Mouse (Mus musculus): ENCODE measurements at regions not wholly inside any gene's neighbourhood (a gene's known extent, or its start where the extent isn't known, plus 50 kb on each side); places are given as distances from the start of the nearest gene placed in this dataset.

- no peak overlapping the region; the same call in 1 of the 2 replicates for H3K27ac ChIP-seq (replicated peaks; ENCODE audit: low read depth, low read length)
- H3K9me3 ChIP-seq (ENCODE audit: control insufficient read depth, low read length): no peaks in the 10 kb centered on the region
- H3K36me3 ChIP-seq (ENCODE audit: control insufficient read depth, insufficient read depth, low read length): no peaks in the 10 kb centered on the region
- no peaks in the 10 kb centered on the region for H3K27me3 ChIP-seq (ENCODE audit: control insufficient read depth, insufficient read depth, low read length)
- H3K4me3 ChIP-seq (replicated peaks; ENCODE audit: low read depth, low read length): peak overlapping the region; percentile 17; the same call in 1 of the 2 replicates
- WGBS: 6% methylated on average over 8 of the region's 8 CpGs
- ATAC-seq (ENCODE audit: low FRiP score, low TSS enrichment) (peak; percentile 83), DNase-seq (peak; percentile 68)
- 0 out of 2 replicates have a peak overlapping the region, but pooled peaks have one; percentile 20 for H3K9ac ChIP-seq (replicated peaks; ENCODE audit: low read length)
- peak overlapping the region; percentile 46 for H3K4me2 ChIP-seq (ENCODE audit: low read length)
- H3K4me1 ChIP-seq (ENCODE audit: control insufficient read depth, insufficient read depth, low read length): peaks cover 10% of the 10 kb centered on the region; the same call in 1 of the 2 replicates
These were observed 137.8 kb upstream of the Hey2 start for GRCm38 (mm10) chr10:30980279-30980968.

- no peaks in the 10 kb centered on the region for H3K36me3 ChIP-seq (ENCODE audit: control insufficient read depth, insufficient read depth, low read length)
- peak; percentile 40 for DNase-seq
- no peak overlapping the region for H3K27ac ChIP-seq (replicated peaks; ENCODE audit: low read depth, low read length)
- no peaks in the 10 kb centered on the region for H3K27me3 ChIP-seq (ENCODE audit: control insufficient read depth, insufficient read depth, low read length)
- H3K4me1 ChIP-seq (ENCODE audit: control insufficient read depth, insufficient read depth, low read length): peaks cover 10% of the 10 kb centered on the region; the same call in 1 of the 2 replicates
- WGBS: 23% methylated on average over 3 of the region's 3 CpGs
- H3K4me2 ChIP-seq (ENCODE audit: low read length): peak overlapping the region; percentile 46
- H3K4me3 ChIP-seq (replicated peaks; ENCODE audit: low read depth, low read length): peak overlapping the region; percentile 17; the same call in 1 of the 2 replicates
- ATAC-seq (ENCODE audit: low FRiP score, low TSS enrichment): no peak
- H3K9me3 ChIP-seq (ENCODE audit: control insufficient read depth, low read length): no peaks in the 10 kb centered on the region
- 0 out of 2 replicates have a peak overlapping the region, but pooled peaks have one; percentile 20 for H3K9ac ChIP-seq (replicated peaks; ENCODE audit: low read length)
These were observed 137.2 kb upstream of the Hey2 start for GRCm38 (mm10) chr10:30979766-30980165.

- Histone ChIP-seq H3K4me1 (ENCODE audit: control insufficient read depth, insufficient read depth, low read length) (no peaks in the 10 kb centered on the region), H3K9me3 (ENCODE audit: control insufficient read depth, low read length) (no peaks in the 10 kb centered on the region), H3K4me3 (replicated peaks; ENCODE audit: low read depth, low read length) (no peak overlapping the region), H3K27me3 (ENCODE audit: control insufficient read depth, insufficient read depth, low read length) (no peaks in the 10 kb centered on the region), H3K36me3 (ENCODE audit: control insufficient read depth, insufficient read depth, low read length) (no peaks in the 10 kb centered on the region), H3K4me2 (ENCODE audit: low read length) (no peak overlapping the region), H3K9ac (replicated peaks; ENCODE audit: low read length) (no peak overlapping the region), H3K27ac (replicated peaks; ENCODE audit: low read depth, low read length) (no peak overlapping the region)
- DNase-seq: no peak
- no peak for ATAC-seq (ENCODE audit: low FRiP score, low TSS enrichment)
- 98% methylated on average over 1 of the region's 1 CpGs for WGBS
These were observed 123.6 kb upstream of the Hey2 start for GRCm38 (mm10) chr10:30966176-30966575.

- H3K4me1 ChIP-seq (ENCODE audit: control insufficient read depth, insufficient read depth, low read length): no peaks in the 10 kb centered on the region
- no peaks in the 10 kb centered on the region for H3K27me3 ChIP-seq (ENCODE audit: control insufficient read depth, insufficient read depth, low read length)
- no peak overlapping the region for H3K4me3 ChIP-seq (replicated peaks; ENCODE audit: low read depth, low read length)
- DNase-seq: no peak
- H3K36me3 ChIP-seq (ENCODE audit: control insufficient read depth, insufficient read depth, low read length): no peaks in the 10 kb centered on the region
- no peak overlapping the region for H3K27ac ChIP-seq (replicated peaks; ENCODE audit: low read depth, low read length)
- no peak for ATAC-seq (ENCODE audit: low FRiP score, low TSS enrichment)
- no peak overlapping the region for H3K4me2 ChIP-seq (ENCODE audit: low read length)
- no peak overlapping the region for H3K9ac ChIP-seq (replicated peaks; ENCODE audit: low read length)
- WGBS: 82% methylated on average over 3 of the region's 3 CpGs
- H3K9me3 ChIP-seq (ENCODE audit: control insufficient read depth, low read length): no peaks in the 10 kb centered on the region
These were observed 111.2 kb upstream of the Hey2 start for GRCm38 (mm10) chr10:30953825-30954224.

GRCm38 (mm10) chr10:30952410-30952809 is 109.8 kb upstream of the Hey2 start:
- no peaks in the 10 kb centered on the region for H3K4me1 ChIP-seq (ENCODE audit: control insufficient read depth, insufficient read depth, low read length)
- ATAC-seq (ENCODE audit: low FRiP score, low TSS enrichment): no peak
- H3K9me3 ChIP-seq (ENCODE audit: control insufficient read depth, low read length): no peaks in the 10 kb centered on the region
- H3K27ac ChIP-seq (replicated peaks; ENCODE audit: low read depth, low read length): no peak overlapping the region
- no peak overlapping the region for H3K9ac ChIP-seq (replicated peaks; ENCODE audit: low read length)
- WGBS: 68% methylated on average over 2 of the region's 2 CpGs
- no peaks in the 10 kb centered on the region for H3K27me3 ChIP-seq (ENCODE audit: control insufficient read depth, insufficient read depth, low read length)
- H3K4me2 ChIP-seq (ENCODE audit: low read length): no peak overlapping the region
- H3K4me3 ChIP-seq (replicated peaks; ENCODE audit: low read depth, low read length): no peak overlapping the region
- no peaks in the 10 kb centered on the region for H3K36me3 ChIP-seq (ENCODE audit: control insufficient read depth, insufficient read depth, low read length)
- DNase-seq: no peak

GRCm38 (mm10) chr10:30946601-30947000 is 104.0 kb upstream of the Hey2 start:
- no peak overlapping the region for H3K9ac ChIP-seq (replicated peaks; ENCODE audit: low read length)
- no peak overlapping the region for H3K4me3 ChIP-seq (replicated peaks; ENCODE audit: low read depth, low read length)
- DNase-seq: no peak
- no peak overlapping the region for H3K4me2 ChIP-seq (ENCODE audit: low read length)
- H3K4me1 ChIP-seq (ENCODE audit: control insufficient read depth, insufficient read depth, low read length): no peaks in the 10 kb centered on the region
- no peaks in the 10 kb centered on the region for H3K36me3 ChIP-seq (ENCODE audit: control insufficient read depth, insufficient read depth, low read length)
- WGBS: 89% methylated on average over 4 of the region's 4 CpGs
- no peak for ATAC-seq (ENCODE audit: low FRiP score, low TSS enrichment)
- H3K27ac ChIP-seq (replicated peaks; ENCODE audit: low read depth, low read length): no peak overlapping the region
- no peaks in the 10 kb centered on the region for H3K9me3 ChIP-seq (ENCODE audit: control insufficient read depth, low read length)
- no peaks in the 10 kb centered on the region for H3K27me3 ChIP-seq (ENCODE audit: control insufficient read depth, insufficient read depth, low read length)

- ATAC-seq (ENCODE audit: low FRiP score, low TSS enrichment): no peak
- Histone ChIP-seq H3K4me1 (ENCODE audit: control insufficient read depth, insufficient read depth, low read length) (no peaks in the 10 kb centered on the region), H3K4me3 (replicated peaks; ENCODE audit: low read depth, low read length) (no peak overlapping the region), H3K36me3 (ENCODE audit: control insufficient read depth, insufficient read depth, low read length) (no peaks in the 10 kb centered on the region), H3K9ac (replicated peaks; ENCODE audit: low read length) (no peak overlapping the region), H3K27ac (replicated peaks; ENCODE audit: low read depth, low read length) (no peak overlapping the region), H3K9me3 (ENCODE audit: control insufficient read depth, low read length) (no peaks in the 10 kb centered on the region), H3K4me2 (ENCODE audit: low read length) (no peak overlapping the region), H3K27me3 (ENCODE audit: control insufficient read depth, insufficient read depth, low read length) (no peaks in the 10 kb centered on the region)
- no peak for DNase-seq
- 90% methylated on average over 3 of the region's 3 CpGs for WGBS
These were observed 75.9 kb upstream of the Hey2 start for GRCm38 (mm10) chr10:30918322-30918988.

- DNase-seq (no peak), ATAC-seq (ENCODE audit: low FRiP score, low TSS enrichment) (0 out of 2 replicates have a peak, but pooled peaks have one; percentile 24)
- WGBS: 59% methylated on average over 3 of the region's 3 CpGs
- Histone ChIP-seq H3K36me3 (ENCODE audit: control insufficient read depth, insufficient read depth, low read length) (no peaks in the 10 kb centered on the region), H3K4me3 (replicated peaks; ENCODE audit: low read depth, low read length) (no peak overlapping the region), H3K27me3 (ENCODE audit: control insufficient read depth, insufficient read depth, low read length) (no peaks in the 10 kb centered on the region), H3K4me1 (ENCODE audit: control insufficient read depth, insufficient read depth, low read length) (no peaks in the 10 kb centered on the region), H3K9me3 (ENCODE audit: control insufficient read depth, low read length) (no peaks in the 10 kb centered on the region), H3K27ac (replicated peaks; ENCODE audit: low read depth, low read length) (no peak overlapping the region), H3K4me2 (ENCODE audit: low read length) (no peak overlapping the region), H3K9ac (replicated peaks; ENCODE audit: low read length) (no peak overlapping the region)
These were observed 51.2 kb upstream of the Hey2 start for GRCm38 (mm10) chr10:30893771-30894170.
